Mouse (Mus musculus) cerebral cortex, adult 2 months (tissue): ENCODE results near the gene Gpc4.

ENCODE experiments used
- WGBS: fragments of 180-500 bp; shearing (Covaris S2); methylation state at CpG from one replicate; pipeline ENCODE4 v1.1.7; 2018; 5-methylcytosine and 5-hydroxymethylcytosine counted together

Gpc4 gene

DNA sequence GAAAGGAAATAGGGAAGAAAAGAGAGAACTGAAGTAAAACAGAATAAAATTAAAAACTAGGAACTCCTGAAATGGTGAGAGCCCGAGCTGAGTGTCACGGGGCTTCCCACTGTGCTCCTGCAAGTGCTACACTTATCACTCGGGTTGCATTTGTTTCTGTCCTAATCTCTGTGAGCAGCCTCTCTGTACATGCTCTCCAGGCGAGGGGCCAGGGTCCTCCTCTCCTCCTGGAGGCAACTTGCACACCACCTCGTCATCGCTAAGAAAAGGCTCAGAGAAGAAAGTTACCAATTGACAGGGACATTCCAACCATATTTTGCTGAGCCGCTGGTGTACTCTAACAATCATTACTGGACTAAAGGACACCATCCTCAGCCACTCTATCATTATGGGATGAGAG, 14.0 kb downstream of the Gpc4 start:
- 74% methylated on average over 7 of the region's 7 CpGs for WGBS

DNA sequence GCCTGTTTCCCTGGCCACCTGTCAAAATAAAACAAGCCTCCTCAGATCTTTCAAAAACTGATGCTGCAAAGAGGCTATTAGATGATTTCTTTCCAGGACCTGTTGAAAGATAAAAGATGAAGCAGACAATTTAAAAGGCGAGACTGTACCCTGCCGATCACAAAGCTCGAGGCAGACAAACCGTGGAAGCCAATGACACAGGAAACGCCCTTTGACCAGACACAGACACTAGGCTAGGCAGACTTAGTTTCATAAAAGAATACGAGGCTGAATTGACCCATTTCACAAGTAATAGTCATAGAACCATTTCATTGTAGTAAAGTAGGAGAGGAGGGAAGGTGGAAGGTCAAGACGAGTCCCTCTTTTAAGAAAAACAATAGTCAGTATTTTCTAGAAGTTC, 20.6 kb downstream of the Gpc4 start:
- WGBS, result 86% methylated on average over 7 of the region's 7 CpGs

DNA sequence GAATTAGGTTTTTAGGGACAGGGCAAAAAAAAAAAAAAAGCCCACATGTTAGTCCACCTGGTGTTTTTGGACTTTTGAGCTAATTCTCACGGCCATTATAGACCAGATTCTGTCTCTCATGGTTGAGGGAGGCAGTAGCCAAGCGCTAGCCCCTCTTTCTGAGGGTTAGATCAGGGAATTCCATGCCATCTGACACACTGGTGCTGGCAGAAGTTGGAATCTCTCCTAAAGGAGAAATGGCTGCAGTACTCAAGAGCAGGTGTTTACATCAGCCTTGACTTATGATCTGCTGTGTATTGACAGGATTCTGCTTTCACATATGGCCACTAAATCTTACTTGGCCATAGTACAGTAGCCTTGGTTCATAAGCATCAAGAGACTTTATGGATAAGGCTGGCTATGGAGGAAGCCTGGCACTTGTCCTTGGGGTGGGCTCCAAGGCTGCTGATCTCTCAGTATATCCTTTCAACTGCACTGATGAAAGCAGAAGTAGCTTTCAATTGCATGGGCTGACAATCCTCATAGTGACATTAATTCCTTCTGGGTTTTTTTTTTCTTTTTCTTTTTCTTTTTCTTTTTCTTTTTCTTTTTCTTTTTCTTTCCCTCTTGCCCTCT, 26.5 kb downstream of the Gpc4 start:
- WGBS, result 81% methylated on average over 2 of the region's 2 CpGs

DNA sequence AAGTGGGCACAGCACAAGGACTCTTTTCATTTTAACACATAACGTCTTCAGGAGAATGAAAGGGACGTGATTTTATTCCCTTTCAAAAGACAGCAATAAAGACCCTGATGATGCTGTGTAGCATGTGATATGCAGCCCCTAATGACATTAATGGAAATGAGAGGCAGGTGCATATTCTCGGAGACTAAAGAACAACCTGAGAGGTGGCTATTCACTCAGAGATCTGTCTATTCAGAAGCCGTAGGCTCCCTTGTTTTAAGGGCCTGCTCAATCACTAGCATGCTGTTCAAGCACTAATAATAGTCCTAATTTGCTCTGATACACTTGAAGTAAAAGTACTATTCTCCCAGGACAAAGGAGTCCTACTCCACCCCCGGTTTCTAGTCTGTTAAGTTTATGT, 27.0 kb downstream of the Gpc4 start:
- 62% methylated on average over 5 of the region's 5 CpGs for WGBS

DNA sequence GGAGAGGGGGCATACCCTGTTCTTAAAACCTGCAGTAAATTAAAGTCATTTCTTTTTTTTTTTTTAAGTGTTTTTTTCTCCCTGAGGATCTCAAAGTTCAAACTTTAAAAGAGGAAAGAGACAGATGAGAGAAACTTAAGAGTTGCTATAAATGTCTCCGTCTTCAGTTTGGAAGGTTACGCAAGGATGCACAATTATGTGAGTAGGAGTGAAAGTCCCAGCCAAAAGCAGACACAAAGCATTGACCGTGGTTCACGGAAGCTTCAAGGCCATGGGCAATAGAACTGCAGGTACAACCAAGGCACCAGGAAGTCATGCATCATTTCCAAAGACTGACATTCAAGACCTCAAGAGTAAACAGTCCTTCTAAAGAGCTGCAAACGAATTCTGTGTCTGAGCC, 28.5 kb downstream of the Gpc4 start:
- 57% methylated on average over 5 of the region's 5 CpGs for WGBS

DNA sequence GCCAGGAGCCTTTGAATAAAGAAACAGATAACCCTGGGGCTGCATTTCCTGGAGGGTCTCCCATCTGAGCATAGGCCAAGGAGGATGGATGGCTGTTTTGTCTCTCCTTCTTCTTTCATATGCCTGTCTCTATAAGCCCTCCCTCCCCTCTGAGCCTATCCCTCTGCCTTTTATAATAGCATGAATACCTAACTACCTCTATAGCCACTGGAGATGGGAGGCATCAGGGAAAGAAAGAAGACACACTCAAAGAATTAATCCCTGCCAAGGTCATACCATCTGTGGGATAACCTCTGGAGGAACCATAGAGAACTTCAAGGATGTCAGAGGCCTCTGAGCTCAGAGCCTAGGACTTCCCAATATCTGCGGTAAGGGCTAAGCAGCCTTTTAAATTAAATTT, 35.4 kb downstream of the Gpc4 start:
- 89% methylated on average over 1 of the region's 1 CpGs for WGBS

DNA sequence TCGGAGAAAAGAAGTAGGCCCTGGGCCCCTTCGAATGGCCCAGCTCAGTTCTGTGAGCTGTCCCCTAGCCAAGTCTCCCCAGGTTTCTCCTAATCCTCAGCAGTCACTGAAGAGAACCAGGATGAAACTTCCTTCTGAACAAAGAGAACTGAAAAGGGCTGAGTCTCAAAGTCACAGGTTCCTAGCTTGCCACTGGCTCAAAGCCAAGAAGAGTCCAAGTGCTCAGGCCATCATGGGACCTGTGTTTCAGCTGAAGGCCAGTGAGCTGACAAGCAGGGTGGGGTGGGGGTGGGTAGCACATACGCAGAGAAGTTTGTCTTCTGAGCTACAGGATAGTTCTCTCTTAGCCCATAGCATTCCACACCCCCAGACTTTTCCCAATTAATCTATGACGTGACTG, 36.3 kb downstream of the Gpc4 start:
- WGBS, result 50% methylated on average over 4 of the region's 4 CpGs

DNA sequence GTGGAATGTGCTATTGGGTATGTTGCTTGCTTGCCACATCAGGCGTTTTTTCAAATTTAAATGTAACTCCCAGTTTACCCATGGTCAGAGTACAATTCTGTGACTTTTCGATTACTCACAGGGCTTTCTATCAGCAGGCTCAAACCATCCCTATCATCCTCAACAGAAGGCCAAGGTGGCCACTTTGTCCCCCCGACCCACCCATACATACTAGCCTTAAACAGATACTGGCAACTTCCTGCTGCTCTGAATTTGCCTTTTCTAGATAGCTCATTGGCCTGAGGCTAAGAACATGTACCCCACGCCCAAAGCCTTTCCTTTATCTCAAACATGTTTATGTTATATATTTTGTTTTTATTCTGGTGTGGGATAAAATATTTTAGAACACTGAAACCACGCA, 51.4 kb downstream of the Gpc4 start:
- WGBS, result 97% methylated on average over 5 of the region's 5 CpGs

DNA sequence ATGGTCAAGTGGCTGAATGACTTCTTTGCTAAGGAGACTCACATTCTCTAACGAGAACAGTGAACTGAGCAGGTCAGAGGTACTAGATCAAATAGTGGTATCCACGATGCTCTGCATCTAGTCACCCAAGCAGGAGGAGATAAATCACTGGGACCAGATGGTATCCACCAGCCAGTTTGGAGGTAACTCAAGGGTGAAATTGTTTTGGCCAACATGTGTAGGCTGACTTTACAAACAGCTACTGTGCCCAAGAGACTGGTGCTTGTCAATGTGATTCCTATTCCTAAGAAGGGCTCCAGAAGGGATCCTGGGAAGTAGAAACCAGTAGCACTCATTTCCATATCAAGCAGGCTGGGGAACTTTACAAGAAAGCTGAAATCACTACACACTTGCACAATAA, 55.4 kb downstream of the Gpc4 start:
- 57% methylated on average over 2 of the region's 2 CpGs for WGBS

DNA sequence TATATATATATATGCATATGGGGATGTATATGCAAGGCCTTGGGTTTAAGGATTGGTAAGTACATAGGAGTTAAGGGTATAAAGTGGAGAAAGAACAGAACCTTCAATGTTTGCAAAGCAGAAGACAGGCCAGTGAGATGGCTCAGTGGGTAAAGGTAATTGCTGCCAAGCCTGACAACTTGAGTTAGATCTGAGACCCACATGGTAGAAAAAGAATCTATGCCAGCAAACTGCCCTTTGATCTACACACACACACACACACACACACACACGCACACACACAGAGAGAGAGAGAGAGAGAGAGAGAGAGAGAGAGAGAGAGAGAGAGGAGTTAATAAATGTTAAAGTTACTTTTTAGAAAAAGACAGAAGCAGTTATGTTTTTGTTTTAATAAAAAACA, 56.1 kb downstream of the Gpc4 start:
- WGBS, result 93% methylated on average over 1 of the region's 1 CpGs

DNA sequence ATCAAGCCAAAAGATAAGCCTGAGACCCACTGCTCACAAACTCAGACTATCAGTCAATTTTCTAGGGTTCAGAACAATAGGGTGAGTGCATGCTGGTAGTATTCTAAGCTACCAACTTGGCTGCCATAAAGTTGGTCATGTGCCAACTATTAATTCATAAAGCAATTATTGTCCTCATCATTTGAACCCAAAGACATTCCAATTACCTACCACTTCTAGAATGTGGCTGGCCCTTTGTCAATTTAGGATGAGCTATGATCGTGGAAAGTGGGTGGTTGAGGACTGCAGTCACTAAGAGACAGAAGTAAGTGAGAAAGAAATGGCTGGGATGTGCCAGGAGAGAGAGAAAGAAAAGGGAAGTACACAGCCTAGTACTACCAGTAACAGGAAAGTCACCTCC, 61.3 kb downstream of the Gpc4 start:
- WGBS, result 53% methylated on average over 1 of the region's 1 CpGs

DNA sequence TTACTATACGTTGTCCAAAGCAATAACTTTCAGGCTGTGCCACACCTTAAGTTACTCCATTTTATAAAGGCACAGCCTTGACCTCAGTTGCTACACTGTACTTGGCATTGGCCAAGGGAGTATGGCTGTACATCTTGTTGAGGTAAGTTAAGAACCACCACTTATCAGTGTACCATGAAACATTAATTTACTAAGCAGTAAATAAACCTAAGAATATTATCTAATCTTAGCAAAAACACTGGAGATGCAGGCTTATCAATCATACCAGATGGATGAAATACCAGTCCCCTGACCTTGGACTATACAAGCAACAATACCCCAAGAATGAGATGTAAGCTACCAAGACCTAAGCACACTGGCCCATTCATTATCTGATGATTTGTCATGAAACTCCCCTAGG, 63.1 kb downstream of the Gpc4 start:
- WGBS, result 93% methylated on average over 1 of the region's 1 CpGs

DNA sequence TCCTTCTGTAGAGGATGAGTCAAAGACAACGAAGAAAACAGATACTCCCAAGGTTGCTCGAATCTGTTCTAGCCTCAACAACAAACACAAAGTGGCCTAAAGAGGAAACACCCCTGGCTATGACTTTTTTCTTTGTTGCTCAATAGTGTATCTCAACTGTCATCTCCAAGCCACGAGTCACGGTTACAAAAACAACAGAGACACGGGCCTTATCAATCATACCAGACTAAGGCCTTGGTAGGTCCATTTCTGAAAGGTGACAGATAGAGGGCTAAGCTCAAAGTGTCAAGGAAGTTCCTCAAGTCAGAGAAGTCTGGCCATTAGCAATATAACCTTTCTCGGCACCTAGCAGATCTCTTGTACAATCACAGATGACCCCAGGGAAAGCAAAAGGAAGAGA, 63.6 kb downstream of the Gpc4 start:
- WGBS, result 87% methylated on average over 6 of the region's 6 CpGs

DNA sequence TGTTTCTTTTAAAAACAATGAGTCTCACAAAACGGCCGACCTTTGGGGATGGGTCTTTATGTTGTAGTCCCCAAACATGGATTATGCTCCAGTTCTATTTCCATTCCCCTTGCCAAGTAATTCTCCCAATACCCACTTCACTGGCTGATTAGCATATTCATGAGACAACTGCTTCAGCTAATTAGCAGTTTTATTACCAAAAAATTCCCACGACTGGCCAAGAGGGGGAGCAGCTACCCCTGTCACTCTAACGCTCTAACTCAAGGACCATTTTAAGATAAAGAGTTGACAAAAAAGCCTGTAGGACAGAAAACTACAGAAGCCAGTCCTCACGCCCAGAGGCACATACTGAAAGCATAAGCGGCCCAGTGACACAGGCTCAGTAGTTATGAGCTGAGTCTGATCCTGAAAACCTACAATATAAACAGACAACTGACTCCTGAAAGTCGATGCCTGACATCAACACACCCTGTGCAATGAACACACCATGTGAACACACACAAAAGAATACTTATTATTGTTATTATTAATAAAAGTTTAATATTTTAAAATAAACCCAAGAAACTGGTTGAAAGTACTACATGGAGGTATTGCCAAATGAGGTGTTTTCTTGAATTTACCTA, 77.2 kb downstream of the Gpc4 start:
- WGBS, result 35% methylated on average over 7 of the region's 7 CpGs

DNA sequence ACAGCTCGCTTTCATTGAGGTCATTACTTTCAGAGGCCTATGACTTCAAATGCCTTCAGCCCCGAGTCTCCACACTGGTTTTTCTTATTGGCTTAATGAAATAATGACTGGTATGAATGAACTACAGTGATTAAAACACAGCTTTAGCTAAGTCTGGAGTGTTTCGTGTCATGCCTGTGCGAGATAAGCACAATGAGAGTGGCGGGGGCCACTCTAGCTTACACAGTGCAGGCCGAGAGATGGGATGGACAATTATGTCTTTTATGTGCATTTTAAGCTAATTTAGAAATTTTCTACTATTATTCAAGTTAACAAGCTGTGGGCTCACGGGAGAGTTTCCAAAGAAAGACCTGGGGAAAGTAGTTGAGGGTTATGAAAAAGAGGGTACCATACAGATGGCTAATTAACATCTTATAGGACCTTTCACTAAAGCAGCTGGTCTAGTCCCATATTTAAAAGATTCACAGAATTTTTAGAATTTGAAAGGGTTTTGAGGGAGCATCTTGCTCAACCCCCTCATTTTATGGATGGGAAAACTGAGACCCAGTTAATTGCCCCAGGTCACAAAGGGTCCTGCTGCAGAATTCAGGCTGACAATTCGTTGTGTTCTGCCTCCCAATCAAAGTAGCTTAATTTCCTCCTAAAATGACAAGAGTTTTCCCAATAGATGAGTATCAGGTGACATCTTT, 78.0 kb downstream of the Gpc4 start:
- 75% methylated on average over 8 of the region's 8 CpGs for WGBS

DNA sequence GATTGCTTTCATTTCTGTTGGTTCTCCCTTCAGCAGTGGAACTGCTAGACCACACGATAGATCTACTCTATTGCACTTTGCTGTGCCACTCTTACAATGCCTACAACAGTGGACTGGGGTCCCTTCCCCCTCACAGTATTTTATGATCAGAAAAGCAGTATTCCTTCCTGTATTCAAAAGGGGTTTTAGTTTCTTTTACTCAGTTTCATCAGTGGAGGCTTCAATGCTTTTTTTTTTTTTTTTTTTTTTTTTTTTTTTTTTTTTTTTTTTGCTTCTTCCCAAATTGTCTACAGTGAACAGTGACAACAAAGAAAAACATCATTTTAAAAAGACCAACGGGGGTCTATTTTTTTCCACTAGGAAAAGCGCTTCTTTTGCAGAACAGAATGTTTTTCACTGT, 81.5 kb downstream of the Gpc4 start:
- WGBS, result 70% methylated on average over 3 of the region's 3 CpGs

DNA sequence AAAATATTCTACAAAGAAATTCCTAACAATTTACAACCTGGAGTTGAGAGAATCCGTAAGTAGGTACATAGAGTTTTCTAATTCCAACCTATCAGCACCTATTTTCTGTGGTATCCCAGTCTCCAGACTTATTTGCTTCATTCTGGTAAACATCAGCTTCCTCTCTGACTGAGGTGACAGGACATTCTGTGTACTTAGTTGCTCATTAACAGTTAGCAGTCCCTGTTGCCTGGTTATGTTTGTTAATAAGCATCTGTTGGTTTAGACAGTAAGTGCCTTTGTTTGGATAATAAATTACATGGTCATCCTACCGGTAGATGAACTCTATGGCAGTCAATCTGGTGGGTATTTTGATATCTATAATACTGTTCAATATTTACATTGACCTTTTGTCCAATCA, 92.6 kb downstream of the Gpc4 start:
- WGBS, result 81% methylated on average over 2 of the region's 2 CpGs

DNA sequence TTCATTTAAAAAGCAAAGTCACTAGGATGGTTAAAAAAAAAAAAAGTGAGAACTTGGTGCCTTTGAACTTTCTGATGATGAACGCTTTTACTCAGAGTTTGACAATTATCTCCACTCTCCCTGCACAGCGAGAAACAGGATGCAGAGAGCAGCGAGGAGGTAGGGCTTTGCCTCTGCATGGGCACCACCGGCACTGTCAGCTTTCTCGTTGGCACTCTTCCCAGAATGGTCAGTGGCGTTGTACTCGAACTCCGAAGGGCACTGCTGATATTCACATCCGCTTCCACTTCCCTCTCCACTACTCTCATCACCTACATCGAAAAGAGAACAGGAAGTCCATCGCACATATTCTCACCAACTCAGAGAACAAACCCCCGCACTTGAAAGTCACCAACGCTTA, 111.6 kb downstream of the Gpc4 start:
- WGBS, result 64% methylated on average over 13 of the region's 13 CpGs

DNA sequence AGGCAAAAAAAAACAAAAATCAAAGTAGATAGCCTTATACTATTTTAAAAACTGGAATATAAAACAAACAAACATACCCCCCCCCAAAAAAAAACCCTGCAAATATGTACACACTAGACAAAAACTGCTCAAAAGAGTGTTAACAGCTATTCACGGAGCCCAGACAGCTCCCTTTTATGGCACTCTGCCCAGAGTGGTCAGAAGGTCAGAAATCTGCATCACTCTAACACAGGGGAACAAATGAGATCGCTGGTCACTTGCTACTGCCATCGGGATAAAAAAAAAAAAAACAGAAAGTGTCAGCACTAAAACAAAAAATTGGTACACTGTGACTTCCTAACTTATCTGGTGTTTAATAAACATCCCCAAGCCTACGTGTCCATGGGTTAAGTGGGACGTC, 113.0 kb downstream of the Gpc4 start:
- 57% methylated on average over 5 of the region's 5 CpGs for WGBS

DNA sequence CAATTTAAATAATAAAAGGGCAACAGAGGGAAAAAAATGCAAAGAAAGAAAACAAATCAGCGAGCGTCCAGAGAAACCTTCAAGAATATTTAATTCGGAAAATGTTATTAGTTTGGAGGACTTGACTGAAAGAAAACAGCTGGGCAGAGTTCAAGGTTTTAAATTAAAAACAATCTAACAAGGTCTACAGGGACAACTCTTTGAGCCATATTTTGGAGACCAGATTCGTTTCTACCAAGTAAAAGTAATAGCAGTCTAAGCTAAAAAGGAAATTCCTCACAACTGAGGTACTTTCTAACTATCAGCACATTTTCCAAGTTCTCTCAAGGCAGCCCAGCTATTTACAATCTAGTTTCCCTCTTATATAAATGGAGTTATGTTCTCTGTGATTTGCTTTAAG, 114.1 kb downstream of the Gpc4 start:
- 51% methylated on average over 4 of the region's 4 CpGs for WGBS

DNA sequence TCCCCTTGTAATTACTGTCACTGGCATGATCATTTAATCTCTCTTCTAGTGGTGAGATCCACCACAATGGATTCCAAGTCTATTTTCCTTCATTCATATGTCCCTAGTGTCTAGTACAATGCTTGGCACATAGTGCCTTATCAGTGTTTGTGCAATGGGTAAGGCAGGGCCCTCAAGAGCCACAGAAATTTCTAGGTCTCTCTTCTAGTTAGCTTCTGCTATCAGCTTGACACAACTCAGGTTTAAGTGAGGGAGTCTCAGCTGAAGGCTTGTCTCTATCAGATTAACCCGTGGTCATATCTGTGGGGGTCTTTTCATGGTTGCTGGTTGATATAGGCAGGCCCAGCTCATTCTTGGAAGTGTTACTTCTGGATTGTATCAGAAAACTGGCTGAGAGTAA, 125.2 kb downstream of the Gpc4 start:
- 81% methylated on average over 1 of the region's 1 CpGs for WGBS

DNA sequence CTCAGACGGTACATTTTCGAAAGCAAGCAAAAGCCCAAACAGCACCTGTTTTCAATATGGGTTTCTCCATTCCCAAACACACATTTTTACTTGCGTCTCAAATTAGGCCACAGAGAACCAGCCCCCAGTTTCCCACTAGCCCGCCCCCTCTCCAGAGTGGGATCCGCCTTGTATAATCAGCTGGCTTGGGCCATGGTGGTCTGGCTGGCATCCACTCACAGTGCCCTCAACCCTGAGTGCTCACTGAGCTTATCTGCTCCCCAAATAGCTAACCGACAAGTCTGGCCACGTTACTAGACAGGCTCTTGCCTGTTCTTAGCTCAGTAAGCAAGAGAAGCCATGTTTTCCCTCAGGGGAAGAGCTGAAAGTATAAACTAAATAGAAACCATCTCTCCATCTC, 134.9 kb downstream of the Gpc4 start:
- WGBS, result 68% methylated on average over 7 of the region's 7 CpGs

DNA sequence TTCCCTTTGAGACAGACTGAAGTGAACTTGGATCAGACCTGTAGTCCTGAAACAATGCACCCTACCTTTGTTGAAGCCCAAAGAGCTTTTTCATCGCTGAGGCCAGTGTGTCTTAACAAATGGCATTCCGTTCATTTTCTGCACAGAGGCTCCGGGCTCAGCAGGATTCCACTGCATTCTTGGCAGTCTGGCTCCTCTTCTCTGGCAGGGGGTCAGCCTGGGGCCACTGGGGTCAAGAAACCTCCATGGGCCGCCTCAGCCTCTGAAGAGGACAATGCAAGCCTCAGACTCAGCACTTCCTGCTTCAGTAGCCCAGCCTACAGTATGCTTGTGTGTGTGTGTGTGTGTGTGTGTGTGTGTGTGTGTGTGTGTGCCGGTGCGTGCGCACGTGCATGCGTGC, 147.4 kb downstream of the Gpc4 start:
- WGBS, result 71% methylated on average over 9 of the region's 9 CpGs
